Mouse (Mus musculus) lung, postnatal 0 days (tissue): ENCODE measurements around the gene Ensa. TPM values are rescaled to one million over a fixed set of nuclear protein-coding genes. Genes with fewer than 3 reads are reported as not detected.
"Not testable (repeated sequence)": the region's sequence is repeated elsewhere in the genome, so short reads cannot be mapped to it uniquely, and the experiment has no call there.

Experiments used
- ATAC-seq: fragments of 200-750 bp; cut with Nextera tagmentation; 2 replicates; pipeline ENCODE4 v1.8.0; 2017; ENCODE audit warnings: moderate library complexity
- DNase-seq: peaks from one replicate; pipeline ENCODE4 v3.0.0-alpha.2; 2016; ENCODE audit warnings: low spot score
- H3K27ac ChIP-seq: fragments of 300-500 bp; sonication (generic); 2 replicates; pipeline ENCODE4 v1.5.1; 2014; ENCODE audit warnings: antibody characterized with exemption, mild to moderate bottlenecking, low read length, mixed read lengths
- H3K27me3 ChIP-seq: fragments of 300-500 bp; sonication (generic); replicated peaks from 2 replicates; pipeline ENCODE4 v1.6.1; 2014; ENCODE audit warnings: low read length, mixed read lengths; ENCODE audit not compliant: insufficient read depth
- H3K36me3 ChIP-seq: fragments of 300-500 bp; sonication (generic); 2 replicates; pipeline ENCODE4 v1.6.1; 2014; ENCODE audit warnings: low read length, mixed read lengths; ENCODE audit not compliant: insufficient read depth
- H3K4me1 ChIP-seq: fragments of 300-500 bp; sonication (generic); 2 replicates; pipeline ENCODE4 v1.6.1; 2014; ENCODE audit warnings: antibody characterized with exemption, low read depth, low read length, mixed read lengths; ENCODE audit not compliant: insufficient read depth
- H3K4me2 ChIP-seq: fragments of 300-500 bp; sonication (generic); replicated peaks from 2 replicates; pipeline ENCODE4 v1.6.1; 2014; ENCODE audit warnings: low read depth, mild to moderate bottlenecking, low read length, moderate library complexity, mixed read lengths
- H3K4me3 ChIP-seq: fragments of 300-500 bp; sonication (generic); 2 replicates; pipeline ENCODE4 v1.5.1; 2014; ENCODE audit warnings: low read depth, low read length
- H3K9ac ChIP-seq: fragments of 300-500 bp; sonication (generic); replicated peaks from 2 replicates; pipeline ENCODE4 v1.6.1; 2014; ENCODE audit warnings: low read depth, mild to moderate bottlenecking
- H3K9me3 ChIP-seq: fragments of 300-500 bp; sonication (generic); 2 replicates; pipeline ENCODE4 v1.6.1; 2016; ENCODE audit warnings: low read length, mixed read lengths
- CTCF ChIP-seq: IDR thresholded peaks from 2 replicates; pipeline ENCODE4 v1.5.1; 2016; ENCODE audit warnings: antibody characterized with exemption, mild to moderate bottlenecking
- EP300 ChIP-seq: IDR thresholded peaks from 2 replicates; pipeline ENCODE4 v1.6.1; 2016; ENCODE audit warnings: antibody characterized with exemption, mild to moderate bottlenecking, control low read depth
- WGBS: fragments of 180-500 bp; shearing (Covaris S2); extraction: QIAGEN DNeasy Blood & Tissue Kit; methylation state at CpG from one replicate; pipeline ENCODE4 v1.1.7; 2014; 5-methylcytosine and 5-hydroxymethylcytosine counted together
- polyA plus RNA-seq: library from polyadenylated mRNA; unstranded; fragments of >200 nt; fragmentation: Nextera tagmentation; extraction: Ambion mirVana; gene quantifications from 2 replicates; pipeline ENCODE4 v1.2.1, GENCODE M21; 2015

Ensa gene
- polyA plus RNA-seq, 1 experiment from 2014 or later, result 52.0 TPM

DNA sequence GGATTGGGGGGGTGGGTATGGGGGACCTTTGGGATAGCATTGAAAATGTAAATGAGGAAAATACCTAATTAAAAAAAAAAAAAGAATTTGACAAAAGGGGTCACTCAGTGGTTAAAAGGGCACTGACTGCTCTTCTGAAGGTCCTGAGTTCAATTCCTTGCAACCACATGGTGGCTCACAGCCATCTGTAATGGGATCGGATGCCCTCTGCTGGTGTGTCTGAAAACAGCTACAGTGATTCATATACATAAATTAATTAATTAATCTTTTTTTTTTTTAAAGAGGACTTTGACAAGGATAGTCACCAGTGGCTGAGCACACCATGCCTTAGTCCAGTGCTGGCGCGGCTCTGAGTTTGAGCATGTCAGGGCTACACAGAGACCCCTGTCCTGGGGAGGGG, 45.6 kb downstream of the Ensa start:
- ATAC-seq, DNase-seq, H3K36me3 ChIP-seq, H3K4me2 ChIP-seq, H3K9ac ChIP-seq, H3K4me3 ChIP-seq, H3K27me3 ChIP-seq, H3K9me3 ChIP-seq: not testable (repeated sequence)
- Histone ChIP-seq H3K27ac (peak overlapping the region; percentile 11; the same call in 1 of the 2 replicates), H3K4me1 (peaks cover 62% of the 10 kb centered on the region)
- peak; percentile 46 for TF ChIP-seq CTCF
- WGBS, result 96% methylated on average over 3 of the region's 3 CpGs

DNA sequence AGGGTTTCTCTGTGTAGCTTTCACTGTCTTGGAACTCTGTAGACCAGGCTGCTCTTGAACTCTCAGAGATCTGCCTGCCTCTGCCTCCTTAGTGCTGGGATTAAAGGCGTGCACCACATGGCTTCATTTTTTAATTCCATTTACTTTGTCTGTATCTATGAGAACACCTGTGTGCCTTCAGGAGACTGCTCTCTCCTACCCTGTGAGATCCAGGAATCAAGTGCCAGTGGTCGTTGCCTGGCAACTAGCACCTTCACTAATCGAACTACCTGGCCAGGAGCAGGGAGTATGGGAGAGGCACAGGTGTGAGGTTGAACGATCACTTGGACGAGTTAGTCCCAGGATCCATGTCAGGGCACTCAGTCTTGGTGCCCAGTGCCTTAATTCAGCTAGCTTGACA, 46.4 kb downstream of the Ensa start:
- DNase-seq (no peak), ATAC-seq (no peak)
- TF ChIP-seq EP300 (no peak), CTCF (no peak)
- 69% methylated on average over 5 of the region's 5 CpGs for WGBS
- no peaks in the 10 kb centered on the region for H3K9me3 ChIP-seq
- peak overlapping the region; percentile 99 for H3K27ac ChIP-seq
- H3K4me1 ChIP-seq, result peaks cover 69% of the 10 kb centered on the region
- H3K4me3 ChIP-seq, result no peak overlapping the region
- no peaks in the 10 kb centered on the region for H3K36me3 ChIP-seq
- no peak overlapping the region for H3K9ac ChIP-seq
- H3K4me2 ChIP-seq, result no peak overlapping the region
- no peaks in the 10 kb centered on the region for H3K27me3 ChIP-seq

DNA sequence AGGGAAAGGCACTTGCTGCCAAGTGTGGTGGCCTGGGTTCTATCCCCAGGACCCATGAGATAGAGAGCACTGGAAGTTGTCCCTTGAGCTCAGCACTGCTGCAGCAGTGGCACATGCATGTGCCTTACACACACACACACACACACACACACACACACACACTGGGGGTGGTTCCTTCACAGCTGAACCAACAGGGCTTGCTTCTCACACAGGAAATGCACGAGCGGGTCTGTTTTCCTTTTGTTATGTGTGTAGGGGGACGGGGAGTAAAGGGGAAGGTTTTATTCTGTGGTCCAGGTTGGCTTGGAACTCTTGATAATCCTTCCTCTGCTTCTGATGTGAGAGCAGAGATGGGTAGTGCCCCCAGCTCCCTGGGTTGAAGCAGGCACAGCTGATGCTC, 47.7 kb downstream of the Ensa start:
- WGBS, result 22% methylated on average over 3 of the region's 3 CpGs
- Histone ChIP-seq H3K36me3 (no peaks in the 10 kb centered on the region), H3K4me2 (no peak overlapping the region), H3K9me3 (no peaks in the 10 kb centered on the region), H3K27me3 (no peaks in the 10 kb centered on the region), H3K4me3 (no peak overlapping the region), H3K27ac (peak overlapping the region; percentile 99), H3K9ac (no peak overlapping the region), H3K4me1 (peaks cover 62% of the 10 kb centered on the region)
- ATAC-seq (no peak), DNase-seq (no peak)
- no peak for TF ChIP-seq CTCF
- no peak for TF ChIP-seq EP300

DNA sequence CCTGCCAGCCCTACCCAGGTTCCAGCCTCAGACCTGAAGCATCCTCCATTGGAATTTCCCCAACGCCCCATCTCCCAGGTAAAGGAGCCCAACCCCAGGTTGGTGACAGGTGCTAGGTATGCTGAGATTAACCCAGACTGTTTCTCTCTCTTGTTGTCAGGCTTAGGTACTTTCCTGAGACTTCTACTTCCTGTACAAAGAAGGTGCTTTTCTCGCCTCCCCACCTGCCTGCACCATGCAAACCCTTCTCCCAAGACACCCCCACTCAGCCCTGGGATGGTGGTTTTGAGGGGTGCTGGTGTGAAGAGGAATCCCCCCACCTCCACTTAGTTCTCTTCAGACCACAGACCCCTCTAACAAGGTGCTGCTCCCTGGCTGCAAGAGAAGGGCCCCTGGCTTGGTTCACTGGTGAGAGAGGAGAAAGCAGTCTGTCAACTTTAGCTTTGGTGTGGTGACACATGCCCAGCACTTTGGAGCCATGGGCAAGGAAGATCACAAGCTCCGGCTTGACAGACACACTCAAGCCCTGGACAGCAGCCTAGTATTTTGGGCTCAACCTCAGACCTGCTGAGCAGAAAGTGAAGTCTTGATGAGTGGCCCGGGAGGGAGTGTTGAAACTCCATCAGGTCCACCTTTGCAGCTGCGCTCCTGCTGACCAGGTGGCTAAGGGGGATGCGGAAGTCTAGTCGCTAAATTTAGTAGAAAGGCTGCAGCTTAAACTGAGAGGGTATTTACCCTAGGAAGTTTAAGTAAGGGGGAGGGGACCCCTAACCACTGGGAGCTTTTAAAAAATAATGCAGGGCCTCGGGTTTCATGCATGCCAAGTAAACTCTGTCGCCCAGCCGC, 48.3 kb downstream of the Ensa start:
- Histone ChIP-seq H3K4me2 (peak overlapping the region; percentile 47), H3K9me3 (no peaks in the 10 kb centered on the region), H3K9ac (peak overlapping the region; percentile 36; the same call in 1 of the 2 replicates), H3K27me3 (no peaks in the 10 kb centered on the region), H3K27ac (peak overlapping the region; percentile 99), H3K4me3 (no peak overlapping the region), H3K36me3 (no peaks in the 10 kb centered on the region), H3K4me1 (peaks cover 61% of the 10 kb centered on the region)
- ATAC-seq (peak; percentile 1; the same call in 1 of the 2 replicates), DNase-seq (peak; percentile 79)
- WGBS, result 33% methylated on average over 10 of the region's 10 CpGs
- TF ChIP-seq EP300 (no peak), CTCF (peak; percentile 17; the same call in 1 of the 2 replicates)

DNA sequence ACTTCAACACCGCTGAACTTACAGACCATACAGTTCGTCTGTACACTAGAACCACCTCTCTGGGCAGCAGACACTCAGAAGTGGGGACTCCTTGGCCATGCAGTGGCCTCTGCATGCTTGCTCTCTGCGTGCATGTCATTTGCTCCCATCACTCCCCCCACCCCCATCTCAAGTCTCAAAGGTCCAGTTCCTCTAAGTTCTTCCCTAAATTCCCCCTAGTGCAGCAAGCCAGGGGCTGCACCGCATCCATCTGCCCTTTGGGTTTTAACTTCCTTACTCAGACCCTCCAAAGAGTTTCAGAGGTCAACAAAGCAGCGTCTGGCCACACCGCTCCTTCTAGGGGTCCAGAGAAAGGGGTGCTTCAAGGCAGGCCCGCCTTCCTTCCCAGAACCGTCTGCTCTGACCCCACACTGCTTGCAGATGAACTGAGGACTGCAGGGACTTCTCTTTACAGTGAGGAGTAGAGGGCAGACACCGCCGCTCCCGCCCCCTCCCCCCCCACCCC, 49.0 kb downstream of the Ensa start:
- WGBS, result 8% methylated on average over 11 of the region's 11 CpGs
- ATAC-seq (no peak), DNase-seq (peak; percentile 59)
- no peak for TF ChIP-seq CTCF
- H3K27ac ChIP-seq, result peak overlapping the region; percentile 99
- no peaks in the 10 kb centered on the region for H3K27me3 ChIP-seq
- no peaks in the 10 kb centered on the region for H3K9me3 ChIP-seq
- H3K4me1 ChIP-seq, result peaks cover 56% of the 10 kb centered on the region
- 0 out of 2 replicates have a peak overlapping the region, but pooled peaks have one; percentile 6 for H3K4me3 ChIP-seq
- peak overlapping the region; percentile 36 for H3K9ac ChIP-seq
- H3K36me3 ChIP-seq, result no peaks in the 10 kb centered on the region
- H3K4me2 ChIP-seq, result peak overlapping the region; percentile 47

DNA sequence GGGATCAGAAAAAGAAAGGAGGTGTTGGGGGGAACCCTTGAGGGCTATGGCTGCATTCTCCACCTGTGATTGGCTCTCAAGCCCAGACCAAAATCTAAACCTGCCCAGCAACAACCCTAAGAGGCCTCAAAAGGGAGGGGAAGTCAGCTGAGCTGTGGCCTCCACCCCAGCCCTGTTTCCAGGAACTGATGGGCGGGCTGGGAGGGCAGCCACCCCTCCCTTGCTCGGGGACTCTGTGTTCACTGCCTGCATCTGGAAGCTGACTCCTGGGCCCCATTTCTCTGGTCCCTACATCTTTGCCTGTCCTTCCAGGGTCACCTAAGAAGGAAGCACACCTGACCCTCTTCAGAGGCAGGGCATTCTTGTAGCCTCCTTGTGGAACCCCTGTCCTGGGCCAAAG, 49.4 kb downstream of the Ensa start:
- ATAC-seq, result peak; percentile 75
- TF ChIP-seq EP300 (peak; percentile 97), CTCF (no peak)
- H3K27ac ChIP-seq, result peak overlapping the region; percentile 99
- no peaks in the 10 kb centered on the region for H3K9me3 ChIP-seq
- H3K4me3 ChIP-seq, result no peak overlapping the region
- peak; percentile 97 for DNase-seq
- WGBS, result 3% methylated on average over 2 of the region's 2 CpGs
- peaks cover 55% of the 10 kb centered on the region for H3K4me1 ChIP-seq
- H3K9ac ChIP-seq, result peak overlapping the region; percentile 36
- no peaks in the 10 kb centered on the region for H3K27me3 ChIP-seq
- no peaks in the 10 kb centered on the region for H3K36me3 ChIP-seq
- peak overlapping the region; percentile 47 for H3K4me2 ChIP-seq
